Mouse (Mus musculus) kidney, postnatal 0 days (tissue): ENCODE data around the gene Ifi35. TPM values are rescaled to one million over a fixed set of nuclear protein-coding genes. Genes with fewer than 3 reads are reported as not detected.

ENCODE experiments used
- ATAC-seq: fragments of 200-750 bp; cut with Nextera tagmentation; replicated peaks from 2 replicates; pipeline ENCODE4 v1.8.0; 2017; ENCODE audit warnings: low read depth, moderate number of reproducible peaks, moderate TSS enrichment, moderate library complexity; ENCODE audit not compliant: low FRiP score
- DNase-seq: peaks from one replicate; pipeline ENCODE4 v3.0.0-alpha.2; 2016; ENCODE audit warnings: low spot score
- H3K27ac ChIP-seq: fragments of 300-500 bp; sonication (generic); 2 replicates; pipeline ENCODE4 v1.5.1; 2014; ENCODE audit warnings: mild to moderate bottlenecking
- H3K27me3 ChIP-seq: fragments of 300-500 bp; sonication (generic); 2 replicates; pipeline ENCODE4 v1.6.1; 2014; ENCODE audit warnings: low read length, mixed read lengths; ENCODE audit not compliant: insufficient read depth
- H3K36me3 ChIP-seq: fragments of 300-500 bp; sonication (generic); 2 replicates; pipeline ENCODE4 v1.6.1; 2014; ENCODE audit warnings: low read length, mixed read lengths; ENCODE audit not compliant: insufficient read depth
- H3K4me1 ChIP-seq: fragments of 300-500 bp; sonication (generic); replicated peaks from 2 replicates; pipeline ENCODE4 v1.6.1; 2014; ENCODE audit warnings: antibody characterized with exemption, low read length, mixed read lengths; ENCODE audit not compliant: insufficient read depth
- H3K4me2 ChIP-seq: fragments of 300-500 bp; sonication (generic); 2 replicates; pipeline ENCODE4 v1.6.1; 2014; ENCODE audit warnings: mild to moderate bottlenecking, low read length, moderate library complexity, mixed read lengths
- H3K4me3 ChIP-seq: fragments of 300-500 bp; sonication (generic); replicated peaks from 2 replicates; pipeline ENCODE4 v1.5.1; 2014; ENCODE audit warnings: low read depth, low read length
- H3K9ac ChIP-seq: fragments of 300-500 bp; sonication (generic); 2 replicates; pipeline ENCODE4 v1.6.1; 2014; ENCODE audit warnings: low read depth, low read length
- H3K9me3 ChIP-seq: fragments of 300-500 bp; sonication (generic); replicated peaks from 2 replicates; pipeline ENCODE4 v1.6.1; 2016; ENCODE audit warnings: low read length, inconsistent platforms, mixed read lengths
- CTCF ChIP-seq: IDR thresholded peaks from 2 replicates; pipeline ENCODE4 v1.5.1; 2016; ENCODE audit warnings: antibody characterized with exemption, low read depth, mild to moderate bottlenecking, moderate library complexity
- WGBS: fragments of 180-500 bp; shearing (Covaris S2); extraction: QIAGEN DNeasy Blood & Tissue Kit; methylation state at CpG from one replicate; pipeline ENCODE4 v1.1.7; 2014; 5-methylcytosine and 5-hydroxymethylcytosine counted together
- polyA plus RNA-seq: library from polyadenylated mRNA; unstranded; fragments of >200 nt; fragmentation: Nextera tagmentation; extraction: Ambion mirVana; gene quantifications from 2 replicates; pipeline ENCODE4 v1.2.1, GENCODE M21; 2015

Gene Ifi35
- polyA plus RNA-seq, result 30.0 and 30.8 TPM in 2 replicates

- DNase-seq (peak; percentile 95), ATAC-seq (peak; percentile 60)
- Histone ChIP-seq H3K4me1 (peaks cover 7% of the 10 kb centered on the region; the same call in 1 of the 2 replicates), H3K9ac (peak within 1 kb of the TSS; percentile 57), H3K27ac (peak within 1 kb of the TSS; percentile 91), H3K9me3 (no peaks in the 10 kb centered on the region), H3K4me3 (peak within 1 kb of the TSS; percentile 57), H3K36me3 (peaks cover 17% of the 10 kb centered on the region), H3K4me2 (peak within 1 kb of the TSS; percentile 67), H3K27me3 (no peaks in the 10 kb centered on the region)
- no peak for TF ChIP-seq CTCF
- WGBS, result 14% methylated on average over 10 of the region's 10 CpGs
Observed at GRCm38 (mm10) chr11:101448274-101448746, at the start of gene Ifi35. Gene Ifi35, plus strand, starts transcription at chr11:101448407.

GRCm38 (mm10) chr11:101415306-101415705 is 32.9 kb upstream of the Ifi35 start:
- no peaks in the 10 kb centered on the region for H3K9me3 ChIP-seq
- no peak overlapping the region for H3K4me2 ChIP-seq
- no peaks in the 10 kb centered on the region for H3K4me1 ChIP-seq
- 79% methylated on average over 2 of the region's 2 CpGs for WGBS
- no peak overlapping the region for H3K9ac ChIP-seq
- peak; percentile 22 for DNase-seq
- H3K36me3 ChIP-seq, result peaks cover 28% of the 10 kb centered on the region
- H3K27ac ChIP-seq, result no peak overlapping the region
- peak; percentile 34 for TF ChIP-seq CTCF
- ATAC-seq, result no peak
- no peaks in the 10 kb centered on the region for H3K27me3 ChIP-seq
- H3K4me3 ChIP-seq, result no peak overlapping the region

- peak; percentile 5; the same call in 1 of the 2 replicates for ATAC-seq
- Histone ChIP-seq H3K27me3 (no peaks in the 10 kb centered on the region), H3K4me3 (peak overlapping the region; percentile 87), H3K9ac (peak overlapping the region; percentile 88), H3K27ac (peak overlapping the region; percentile 83), H3K4me1 (no peaks in the 10 kb centered on the region), H3K4me2 (peak overlapping the region; percentile 83), H3K9me3 (no peaks in the 10 kb centered on the region), H3K36me3 (peaks cover 16% of the 10 kb centered on the region; the same call in 1 of the 2 replicates)
- TF ChIP-seq CTCF, result no peak
- DNase-seq, result peak; percentile 7
- 2% methylated on average over 11 of the region's 11 CpGs for WGBS
Observed at GRCm38 (mm10) chr11:101416433-101417100, 31.6 kb upstream of the Ifi35 start.

GRCm38 (mm10) chr11:101417101-101417855 is 30.9 kb upstream of the Ifi35 start, which contains the start of gene Aarsd1:
Gene Aarsd1, minus strand, starts transcription at chr11:101417615.
- H3K4me2 ChIP-seq, result peak within 1 kb of the TSS; percentile 83
- DNase-seq (peak; percentile 81), ATAC-seq (peak; percentile 56)
- peak within 1 kb of the TSS; percentile 87 for H3K4me3 ChIP-seq
- H3K36me3 ChIP-seq, result peaks cover 10% of the 10 kb centered on the region; the same call in 1 of the 2 replicates
- no peaks in the 10 kb centered on the region for H3K27me3 ChIP-seq
- WGBS, result under 1% methylated on average over 45 of the region's 45 CpGs
- peak within 1 kb of the TSS; percentile 88 for H3K9ac ChIP-seq
- H3K4me1 ChIP-seq, result no peaks in the 10 kb centered on the region
- H3K27ac ChIP-seq, result peak within 1 kb of the TSS; percentile 83
- no peaks in the 10 kb centered on the region for H3K9me3 ChIP-seq
- no peak for TF ChIP-seq CTCF

GRCm38 (mm10) chr11:101418991-101419390 is 29.2 kb upstream of the Ifi35 start:
- H3K36me3 ChIP-seq, result no peaks in the 10 kb centered on the region
- H3K4me2 ChIP-seq, result no peak overlapping the region
- no peaks in the 10 kb centered on the region for H3K27me3 ChIP-seq
- ATAC-seq (no peak), DNase-seq (no peak)
- no peaks in the 10 kb centered on the region for H3K9me3 ChIP-seq
- H3K27ac ChIP-seq, result no peak overlapping the region
- WGBS, result 59% methylated on average over 6 of the region's 6 CpGs
- peaks cover 7% of the 10 kb centered on the region; the same call in 1 of the 2 replicates for H3K4me1 ChIP-seq
- H3K4me3 ChIP-seq, result no peak overlapping the region
- H3K9ac ChIP-seq, result no peak overlapping the region
- TF ChIP-seq CTCF, result no peak

GRCm38 (mm10) chr11:101419610-101420009 is 28.6 kb upstream of the Ifi35 start:
- no peak overlapping the region for H3K4me3 ChIP-seq
- no peaks in the 10 kb centered on the region for H3K27me3 ChIP-seq
- TF ChIP-seq CTCF, result peak; percentile 56; the same call in 1 of the 2 replicates
- peak; percentile 51 for DNase-seq
- H3K4me2 ChIP-seq, result no peak overlapping the region
- 38% methylated on average over 3 of the region's 3 CpGs for WGBS
- H3K4me1 ChIP-seq, result peaks cover 8% of the 10 kb centered on the region; the same call in 1 of the 2 replicates
- H3K9ac ChIP-seq, result no peak overlapping the region
- H3K36me3 ChIP-seq, result no peaks in the 10 kb centered on the region
- H3K27ac ChIP-seq, result no peak overlapping the region
- ATAC-seq, result no peak
- no peaks in the 10 kb centered on the region for H3K9me3 ChIP-seq
